Mouse (Mus musculus): ENCODE measurements around the gene Ppfia1.

DNA sequence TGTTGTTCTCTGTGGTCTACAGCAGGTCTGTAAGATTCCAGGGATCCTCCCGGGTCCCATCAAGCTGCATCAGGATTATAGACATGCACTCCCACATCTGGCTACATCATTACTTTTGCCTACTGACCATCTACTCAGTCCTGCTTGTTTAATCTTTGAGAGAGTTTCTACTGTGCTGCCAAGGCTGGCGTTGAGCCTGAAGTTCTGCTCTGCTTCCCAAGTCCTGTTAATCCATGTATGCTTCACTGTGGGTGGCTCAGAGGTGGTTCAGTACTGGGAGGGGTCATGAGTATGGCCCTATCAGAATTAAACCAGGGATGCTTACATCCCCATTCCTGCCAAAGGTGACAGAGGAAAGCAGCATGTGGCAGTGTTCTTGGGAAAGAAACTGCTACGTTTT, 77.8 kb downstream of the Ppfia1 start:
- TF ChIP-seq CTCF (IDR thresholded peaks at IDR 0.05; ENCODE audit: low read depth) (no peak), EP300 (IDR thresholded peaks at IDR 0.05; ENCODE audit: low read depth) (no peak)
